Mouse (Mus musculus) adrenal gland, adult 18-20 months (tissue): ENCODE results near the gene Anks6. TPM values are rescaled to one million over a fixed set of nuclear protein-coding genes. Genes with fewer than 3 reads are reported as not detected.

ENCODE experiments used
- DNase-seq, 2 experiments: peaks; one replicate each; pipeline ENCODE4 v3.0.0; 2021 to 2022; ENCODE audit warnings: low spot score in 2 of 2
- total RNA-seq, 2 experiments: library from RNA; stranded (reverse); gene quantifications; 1 replicate in 1 of 2; 2 replicates in 1 of 2; pipeline ENCODE4 v1.2.3; 2021

The Anks6 gene
- total RNA-seq, 2 experiments from 2014 or later = 3.6 to 4.7 TPM

GRCm38 (mm10) chr4:47047765-47048164, 9.5 kb downstream of the Anks6 start:
- DNase-seq = no peak

DNA sequence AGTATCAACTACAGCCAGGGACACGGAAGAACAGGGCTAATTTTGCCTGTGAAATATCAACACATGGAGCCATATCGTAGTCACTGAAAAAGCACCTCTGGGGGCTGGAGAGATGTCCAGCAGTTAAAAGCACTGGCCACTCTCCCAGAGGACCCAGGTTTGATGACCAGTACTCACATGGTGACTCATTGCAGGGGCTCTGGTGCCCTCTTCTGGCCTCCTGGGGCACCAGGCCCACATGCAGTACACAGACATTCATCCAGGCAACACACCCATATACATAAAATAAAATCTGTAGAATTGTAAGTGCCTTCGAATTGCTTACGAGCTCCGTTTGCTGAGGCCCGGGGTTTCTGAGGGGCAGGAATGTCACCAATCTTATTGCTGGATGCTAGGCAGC, 10.3 kb downstream of the Anks6 start:
- no peak for DNase-seq

- no peak for DNase-seq
Observed at GRCm38 (mm10) chr4:47043866-47044265, 13.4 kb downstream of the Anks6 start.

GRCm38 (mm10) chr4:47039586-47039985, 17.6 kb downstream of the Anks6 start:
- no peak for DNase-seq

GRCm38 (mm10) chr4:47037321-47037657, 19.9 kb downstream of the Anks6 start:
- peak; percentile 73 to 79 for DNase-seq

DNA sequence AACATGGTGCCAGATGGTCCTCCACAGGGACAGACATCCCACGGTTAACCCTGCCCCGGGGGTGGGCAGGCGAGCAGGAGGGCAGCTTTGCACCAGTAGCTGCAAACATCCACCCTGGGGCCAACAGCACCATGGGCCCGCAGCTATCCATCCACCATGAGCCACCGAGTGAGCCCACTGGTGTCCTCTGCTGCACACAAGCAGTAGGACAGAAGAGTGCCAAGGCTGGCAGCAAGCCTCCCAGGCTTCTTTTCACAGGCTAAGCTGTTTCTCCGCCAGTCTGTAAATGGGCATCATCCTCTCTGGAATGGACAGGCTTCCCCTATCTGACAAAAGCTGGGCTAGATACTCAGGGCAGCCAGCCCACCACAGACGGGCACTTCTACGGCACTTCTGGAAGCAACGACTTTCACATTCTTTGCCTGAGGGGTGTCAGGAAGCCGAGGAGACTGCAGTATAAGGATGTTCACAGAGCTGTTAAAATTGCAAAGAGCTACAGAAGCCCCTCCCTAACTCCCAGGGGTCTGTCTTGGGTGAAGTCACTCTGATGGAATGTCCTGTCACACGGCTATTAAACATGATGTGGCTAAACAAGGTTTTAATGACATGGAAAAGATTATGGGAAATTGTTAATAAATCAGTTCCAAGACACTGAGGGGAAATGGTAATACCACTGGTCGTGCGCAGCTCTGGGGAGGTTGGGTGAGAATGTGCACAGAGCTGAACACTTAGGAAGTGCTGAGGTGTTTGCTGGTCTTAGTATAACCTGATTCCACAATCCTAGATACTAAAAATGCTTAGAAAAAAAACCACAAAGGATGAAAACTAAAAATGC, 20.5 kb downstream of the Anks6 start:
- DNase-seq = no peak

GRCm38 (mm10) chr4:47035536-47035935, 21.7 kb downstream of the Anks6 start:
- DNase-seq = no peak

DNA sequence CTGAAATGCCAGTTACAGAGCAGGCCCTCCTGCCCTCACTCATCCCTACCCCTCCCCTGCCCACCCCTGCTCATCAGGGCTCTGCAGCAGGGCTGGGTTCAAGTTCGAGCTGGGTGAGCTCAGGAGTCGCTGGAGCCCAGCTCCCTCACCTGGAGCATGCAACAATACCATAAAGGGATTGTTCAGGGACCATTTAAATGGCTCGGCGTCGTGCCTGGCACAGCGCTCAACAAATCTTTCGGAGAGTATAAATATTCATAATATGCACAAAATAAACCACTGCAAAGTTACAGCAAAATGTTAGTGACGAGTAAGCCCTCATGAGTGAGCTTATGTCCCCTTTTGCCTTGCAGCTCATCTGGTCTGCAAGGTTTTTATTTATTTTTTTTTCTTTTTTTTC, 25.1 kb downstream of the Anks6 start:
- DNase-seq = no peak

- DNase-seq = no peak
Observed at GRCm38 (mm10) chr4:47028791-47029190, 28.4 kb downstream of the Anks6 start.

DNA sequence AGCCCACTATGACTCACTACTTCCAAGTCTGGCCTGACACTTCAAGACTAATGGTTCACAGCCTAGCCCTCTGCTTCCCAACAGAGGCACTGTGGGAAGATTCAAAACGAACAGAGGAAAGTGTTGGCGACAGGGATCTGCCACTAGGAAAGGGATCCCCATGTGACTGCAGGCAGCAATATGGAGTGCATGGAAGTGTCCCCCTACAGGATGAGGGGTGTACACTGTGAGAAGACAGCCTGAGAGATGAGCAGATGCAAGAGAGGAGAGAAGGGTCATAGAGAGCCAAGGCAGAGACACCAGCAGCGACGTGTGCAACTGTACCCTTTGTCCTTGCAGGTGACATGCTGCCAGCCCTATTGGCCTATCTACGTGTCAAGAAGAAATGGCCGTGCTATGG, 33.3 kb downstream of the Anks6 start:
- DNase-seq = no peak

DNA sequence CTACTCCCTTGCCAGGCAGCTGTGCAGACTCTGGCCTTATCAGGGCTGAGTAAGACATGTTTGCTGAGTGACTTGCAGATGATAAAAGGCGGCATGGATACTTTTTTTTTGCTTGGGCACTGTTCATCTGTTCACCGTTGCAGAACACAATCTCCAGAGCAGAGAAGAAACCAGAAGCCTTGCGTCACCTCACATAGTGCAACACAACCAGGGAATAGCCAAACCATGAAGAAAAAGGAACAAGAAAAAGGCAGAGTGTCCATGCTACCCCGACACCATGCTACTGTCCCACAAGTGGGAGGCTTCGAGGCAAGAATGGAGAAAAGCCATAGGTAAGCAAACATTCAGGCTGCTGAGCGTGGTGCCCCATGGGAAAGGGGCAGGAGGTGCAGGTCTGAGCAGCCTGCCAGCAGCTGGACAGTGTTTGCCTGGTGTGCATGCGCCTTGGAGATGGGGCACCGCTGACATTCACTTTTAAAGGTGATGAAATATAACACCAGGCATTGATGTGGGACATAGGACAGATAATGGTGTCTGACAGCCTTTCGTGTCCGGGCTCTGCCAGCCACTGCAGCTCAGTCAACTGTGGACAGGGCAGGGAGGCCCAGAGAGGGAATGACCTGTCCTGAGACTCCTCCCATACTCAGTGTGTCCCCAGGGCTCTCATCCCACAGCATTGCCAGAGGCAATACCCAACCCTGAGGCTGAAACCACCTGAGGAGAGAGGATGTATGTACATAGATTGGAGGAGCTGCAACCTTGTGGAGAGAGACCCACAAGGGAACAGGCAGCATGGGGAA, 34.2 kb downstream of the Anks6 start:
- DNase-seq = no peak

DNA sequence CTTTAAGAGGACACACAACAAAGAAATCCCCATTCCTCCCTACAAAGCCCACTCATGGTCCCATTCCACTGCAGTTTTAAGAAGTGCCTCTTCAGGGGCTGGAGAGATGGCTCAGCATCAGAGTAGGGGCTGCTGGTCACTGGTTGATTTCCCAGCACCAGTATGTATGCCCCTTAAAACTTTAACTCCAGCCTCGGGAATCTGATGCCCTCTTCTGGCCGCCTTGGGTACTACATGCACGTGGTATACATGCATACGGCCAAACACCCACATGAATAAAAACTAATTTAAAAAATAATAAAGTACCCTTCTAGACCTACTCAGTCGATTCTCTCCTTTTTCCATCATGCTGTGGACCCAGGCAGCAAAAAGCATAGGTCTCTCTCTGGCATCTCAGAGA, 36.7 kb downstream of the Anks6 start:
- DNase-seq = peak; percentile 63 to 74

- no peak for DNase-seq
Observed at GRCm38 (mm10) chr4:47015156-47015555, 42.1 kb downstream of the Anks6 start.

- no peak for DNase-seq
Observed at GRCm38 (mm10) chr4:47012476-47012875, 44.8 kb downstream of the Anks6 start.

DNA sequence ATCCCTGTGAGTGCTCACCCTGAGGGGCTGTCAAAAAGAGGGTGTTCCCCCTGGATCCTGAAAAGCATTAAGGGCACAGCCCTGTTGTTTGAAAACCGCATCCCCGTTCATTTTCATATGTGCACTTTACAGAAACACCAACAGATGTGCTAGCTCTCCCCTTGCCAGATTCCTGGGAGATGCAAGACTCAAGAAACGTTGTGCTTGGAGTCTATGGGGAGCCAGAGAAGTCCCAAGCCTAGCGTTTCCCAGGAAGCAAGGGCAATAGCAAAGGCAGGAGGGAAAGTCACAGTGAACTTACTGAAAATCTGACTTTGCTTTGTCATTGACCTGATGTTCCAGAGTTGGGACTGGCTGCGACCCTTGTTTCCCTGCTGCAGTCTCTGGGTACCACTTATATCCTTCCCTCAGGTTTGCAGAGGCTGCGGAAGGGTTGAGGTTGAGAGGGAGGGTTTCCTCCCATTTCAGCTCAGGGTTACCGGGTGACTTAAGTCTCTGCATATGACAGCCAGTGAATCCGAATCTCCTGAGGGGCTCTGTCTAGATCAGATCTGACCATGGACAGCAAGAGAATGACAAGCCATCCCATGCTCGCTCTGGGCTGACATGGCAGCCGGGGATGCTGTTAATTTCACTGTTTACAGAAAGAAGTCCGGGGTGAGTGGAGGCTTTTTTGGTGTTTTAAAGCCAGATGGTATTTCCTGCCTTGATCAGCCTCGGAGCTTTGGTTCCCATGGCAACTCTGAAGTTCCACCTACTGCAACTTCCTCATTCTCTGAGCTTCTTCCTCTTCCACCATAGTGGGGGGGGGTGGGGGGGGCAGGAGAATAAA, 46.6 kb downstream of the Anks6 start:
- DNase-seq = no peak

DNA sequence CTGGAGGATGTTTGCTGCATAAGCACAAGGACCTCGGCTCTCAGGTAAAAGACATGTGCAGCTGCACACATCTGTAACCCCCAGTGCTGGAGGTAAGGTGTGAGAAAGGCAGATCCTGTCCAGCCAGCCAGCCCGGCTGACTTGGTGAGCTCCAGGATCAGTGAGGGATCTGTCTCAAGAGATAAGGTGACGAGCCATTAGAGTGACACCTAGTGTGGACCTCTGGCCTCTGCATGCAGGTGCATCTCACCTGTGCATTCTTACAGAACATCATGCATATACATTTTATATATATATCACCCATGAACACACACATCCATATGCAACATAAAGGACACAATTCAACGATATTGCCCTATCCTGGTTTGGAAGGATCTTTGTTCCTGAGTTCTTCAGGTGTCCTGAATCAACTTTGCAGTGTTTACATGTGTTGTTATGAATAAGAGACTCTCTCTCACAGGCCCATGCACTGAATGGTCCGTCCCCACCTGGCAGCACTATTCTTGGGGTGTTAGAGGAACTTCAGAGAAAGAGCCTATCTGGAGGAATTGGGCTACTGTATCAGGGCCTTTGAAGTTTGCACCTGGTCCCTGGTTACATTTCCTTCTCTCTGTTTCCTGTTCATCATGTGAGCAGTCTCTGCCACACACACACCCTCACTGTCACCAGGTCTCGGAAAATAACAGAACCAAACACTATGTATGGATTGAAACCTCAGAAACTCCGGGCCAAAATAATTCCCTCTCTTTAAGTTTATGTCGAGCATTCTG, 56.4 kb downstream of the Anks6 start:
- DNase-seq = no peak

GRCm38 (mm10) chr4:46997969-46998368, 59.3 kb downstream of the Anks6 start:
- no peak for DNase-seq

DNA sequence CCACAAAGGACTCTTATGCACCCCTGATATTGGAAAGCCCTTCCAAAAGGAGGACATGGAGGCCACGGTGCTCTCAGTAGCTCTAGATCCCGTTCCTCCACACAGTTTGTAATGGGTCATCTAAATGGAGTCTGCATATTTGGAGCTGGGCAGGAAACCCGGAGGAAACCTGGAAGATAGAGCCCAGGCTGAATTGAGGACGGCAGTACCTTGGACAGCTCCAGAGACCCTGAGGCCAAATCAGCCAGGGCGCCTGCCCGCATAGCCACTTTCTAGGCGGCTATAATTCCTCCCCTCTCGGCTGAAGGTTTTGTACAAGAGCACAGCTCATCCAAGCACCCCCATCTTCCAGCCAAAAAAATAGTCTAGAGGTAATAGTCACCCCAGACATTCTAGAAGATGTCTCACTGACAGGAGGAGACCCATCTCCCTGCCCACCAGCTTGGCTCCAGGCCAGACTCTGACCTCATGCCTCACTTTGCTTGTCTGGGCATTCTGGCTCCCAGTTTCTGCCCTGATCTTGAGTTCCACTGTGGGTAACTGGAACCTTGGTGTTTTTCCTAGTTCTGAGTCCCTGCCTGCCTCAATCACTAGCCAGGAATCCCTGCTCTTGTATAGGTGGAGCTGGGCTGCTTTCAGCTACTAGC, 64.3 kb downstream of the Anks6 start:
- peak; percentile 31 to 36 for DNase-seq

DNA sequence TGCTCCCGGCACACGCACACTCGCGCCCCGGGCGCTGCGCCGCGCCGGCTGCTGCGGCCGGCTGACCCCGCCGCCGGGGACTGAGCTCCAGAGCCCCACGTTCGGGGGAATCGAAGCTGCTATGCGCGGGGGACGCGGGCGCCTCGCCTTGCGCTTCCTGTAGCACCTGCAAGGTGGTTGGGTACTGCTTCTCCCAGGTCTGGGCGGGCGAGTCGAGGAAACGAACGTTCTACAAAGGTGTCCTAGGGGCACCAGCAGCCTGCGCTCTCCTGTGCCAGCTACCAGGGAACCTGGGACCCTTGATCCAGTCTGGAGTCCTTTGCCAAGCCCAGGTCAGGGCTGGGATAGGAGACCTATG, 65.3 kb downstream of the Anks6 start:
- DNase-seq = no peak
